Comparison of ENCODE assay signal across 2 mouse cellular contexts in genomic region chr4:101446606-101447005, GRCm38 (mm10). TPM values are rescaled to one million over a fixed set of nuclear protein-coding genes. Genes with fewer than 3 reads are reported as not detected.
"Had no signal": no experiment of that assay in that cellular context is flagged by ENCODE, and none has a peak within 500 bp of the region (broad histone marks: within the 10 kb centered on the region; RNA-seq: fewer than 3 reads in every experiment).

No protein-coding gene starts in this region.

RNA-seq across cellular contexts. Expression of gene Dnajc6, which starts 49.8 kb away (rescaled TPM):
- total RNA-seq: monocyte, adult 5-6 weeks had no signal
- polyA plus RNA-seq: macrophage had no signal
